Mouse (Mus musculus) liver, embryonic 14 days (tissue): Measurements from ENCODE around the gene Aldh3b1. TPM values are rescaled to one million over a fixed set of nuclear protein-coding genes. Genes with fewer than 3 reads are reported as not detected.

Experiments used
- polyA plus RNA-seq: library from polyadenylated mRNA; depleted of rRNA; stranded (reverse); fragments of >200 nt; gene quantifications from 2 replicates; pipeline ENCODE4 v1.2.3, GENCODE M21; 2012; rRNA removed

The Aldh3b1 gene
- polyA plus RNA-seq, result 2.7 and 3.6 TPM in 2 replicates

DNA sequence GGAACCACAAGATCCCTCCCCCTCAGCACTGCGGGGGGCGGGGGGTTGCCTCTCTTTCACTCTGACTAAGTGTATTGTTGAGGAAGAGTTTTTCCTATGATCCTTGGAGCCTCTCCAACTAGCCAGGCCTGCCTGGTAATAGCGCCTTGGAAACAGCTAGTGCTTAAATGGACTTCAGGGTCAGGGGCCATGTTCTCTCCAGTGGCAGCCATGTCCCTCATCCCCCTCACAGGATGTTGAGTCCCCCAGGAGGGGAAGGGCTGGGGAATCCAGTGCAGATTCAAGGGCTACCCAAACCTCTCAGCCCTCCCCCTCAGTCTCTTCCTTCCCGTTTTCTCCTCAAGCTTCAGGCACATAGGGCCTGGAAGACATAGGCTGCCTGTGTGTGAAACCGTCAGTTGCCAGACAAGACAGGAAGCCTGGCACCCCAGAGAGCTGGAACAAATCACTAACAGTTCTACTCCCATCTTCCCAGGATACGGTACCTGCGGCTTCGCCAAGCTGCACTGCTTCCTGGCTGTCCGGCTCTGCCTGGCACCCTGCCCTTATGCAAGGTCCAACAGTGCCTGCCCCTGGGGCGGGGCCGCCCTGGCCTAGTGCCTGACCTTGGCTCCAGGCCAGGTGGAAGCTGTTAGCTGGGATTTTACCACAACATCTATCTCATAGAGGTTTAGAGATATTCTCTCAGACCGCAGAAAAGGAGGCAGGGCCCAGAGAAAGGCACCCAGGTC lies at the start of gene Aldh3b1:
Gene Aldh3b1 (minus strand): TSS at position 598 of the 731 bp plus-strand sequence.

GRCm38 (mm10) chr19:3972229-3972628 lies 42.6 kb upstream of the Aldh3b1 start, which contains the start of gene Aldh3b2:
TSS of gene Aldh3b2 (plus strand) at chr19:3972328.

GRCm38 (mm10) chr19:3958470-3958869 lies 28.9 kb upstream of the Aldh3b1 start, which contains the start of gene Aldh3b3:
TSS of gene Aldh3b3 (plus strand) at chr19:3958645.

DNA sequence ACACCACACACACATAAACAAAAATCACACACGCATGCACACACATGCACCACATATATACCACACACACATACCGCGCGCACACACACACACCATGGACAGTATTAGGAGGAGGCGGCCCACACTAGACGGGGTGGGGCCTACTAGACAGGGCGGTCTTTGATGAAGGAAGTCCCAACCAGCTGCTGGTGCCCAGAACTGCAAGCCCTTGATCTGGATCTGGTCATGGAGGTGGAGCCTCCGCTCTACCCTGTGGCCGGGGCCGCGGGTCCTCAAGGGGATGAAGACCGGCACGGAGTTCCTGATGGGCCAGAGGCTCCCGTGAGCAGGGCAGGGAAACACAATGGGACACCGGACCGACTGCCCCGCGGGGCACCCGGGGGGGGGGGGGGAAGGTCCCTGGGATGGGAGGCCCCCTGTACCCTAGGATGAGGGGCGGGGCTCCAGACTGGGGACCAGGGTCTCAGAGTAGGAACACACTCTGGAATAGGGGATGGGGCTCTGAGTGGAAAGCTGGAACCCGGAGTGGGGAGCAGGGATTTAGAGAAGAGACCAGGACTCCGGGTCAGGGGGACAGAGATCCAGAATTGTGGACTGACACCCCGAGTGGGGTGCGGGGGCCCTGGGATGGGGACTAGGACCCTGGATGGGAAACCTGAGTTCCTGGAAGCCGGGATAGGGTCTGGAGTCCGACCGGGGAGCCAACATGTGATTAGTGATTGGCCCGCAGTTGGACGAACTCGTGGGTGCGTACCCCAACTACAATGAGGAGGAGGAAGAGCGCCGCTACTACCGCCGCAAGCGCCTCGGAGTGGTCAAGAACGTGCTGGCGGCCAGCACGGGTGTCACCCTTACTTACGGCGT lies 5.7 kb upstream of the Aldh3b1 start, which contains the start of gene Unc93b1:
Gene Unc93b1 (plus strand): TSS at position 155 of the 864 bp plus-strand sequence.

DNA sequence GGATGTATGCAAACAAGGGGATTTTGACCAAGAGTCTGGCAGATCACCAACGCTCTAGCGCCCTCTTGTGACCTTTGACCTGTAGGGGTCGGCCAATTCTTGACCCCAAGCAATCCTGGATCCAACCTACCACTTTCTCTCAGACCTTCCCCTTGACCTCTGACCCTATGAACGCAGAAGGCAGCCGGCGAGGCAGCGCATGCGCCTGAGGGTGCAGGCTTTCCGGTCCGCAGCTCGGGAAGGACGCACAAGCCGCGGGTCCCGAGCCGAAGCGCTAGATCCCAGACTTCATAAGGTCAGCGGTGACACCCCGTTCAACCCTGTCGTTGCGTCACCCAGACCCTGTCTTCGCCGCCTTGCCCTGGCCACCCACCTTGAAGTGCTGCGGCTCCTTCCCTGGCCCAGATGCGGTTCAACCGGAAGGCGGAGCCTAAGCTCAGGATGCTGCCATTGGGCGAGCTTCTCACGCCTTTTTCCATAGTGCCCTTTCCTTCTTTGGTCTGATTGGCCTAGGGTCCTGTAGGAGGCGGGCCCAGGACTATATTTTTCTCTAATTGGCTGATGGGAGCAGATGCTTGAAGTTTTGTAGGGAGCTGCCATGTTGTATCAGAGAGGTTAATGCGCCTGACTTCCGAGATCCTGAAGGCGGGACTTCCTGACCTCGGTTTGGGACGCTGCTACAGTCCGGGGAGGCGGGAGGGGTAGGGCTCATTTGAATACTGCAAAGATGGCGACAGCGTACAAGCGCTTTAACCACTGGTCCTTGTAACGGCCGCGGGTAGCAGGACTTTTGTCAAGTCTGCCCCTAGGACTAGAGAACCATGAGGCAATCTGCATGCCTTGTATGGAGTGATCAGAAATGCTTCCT lies 17.0 kb downstream of the Aldh3b1 start, which contains the start of gene Ndufs8:
Gene Ndufs8 (minus strand): TSS at position 438 of the 868 bp plus-strand sequence.

GRCm38 (mm10) chr19:3906795-3907786 lies 22.5 kb downstream of the Aldh3b1 start, which contains the start of gene Tcirg1:
TSS of gene Tcirg1 (minus strand) at chr19:3907133.

Other genes starting within 250 kb of the Aldh3b1 start
- 6.0 and 6.8 TPM in 2 replicates for gene Lrp5, start 243.2 kb downstream of the Aldh3b1 start, polyA plus RNA-seq
- 10.7 and 10.9 TPM in 2 replicates for gene 1810055G02Rik, start 221.5 kb downstream of the Aldh3b1 start, polyA plus RNA-seq
- 6.2 and 7.1 TPM in 2 replicates for gene Kmt5b, start 162.4 kb downstream of the Aldh3b1 start, polyA plus RNA-seq
- 14.7 and 17.5 TPM in 2 replicates for gene Chka, start 78.0 kb downstream of the Aldh3b1 start, polyA plus RNA-seq
- 44.9 and 50.6 TPM in 2 replicates for gene Tcirg1, start 22.7 kb downstream of the Aldh3b1 start, polyA plus RNA-seq
- 113 and 127 TPM in 2 replicates for gene Ndufs8, start 17.0 kb downstream of the Aldh3b1 start, polyA plus RNA-seq
- 15.5 and 20.9 TPM in 2 replicates for gene Unc93b1, start 5.4 kb upstream of the Aldh3b1 start, polyA plus RNA-seq
- 0.02 TPM in 1 of 2 replicates, not detected in the other for gene Aldh3b3, start 28.8 kb upstream of the Aldh3b1 start, polyA plus RNA-seq
- 0.29 and 0.64 TPM in 2 replicates for gene Aldh3b2, start 42.5 kb upstream of the Aldh3b1 start, polyA plus RNA-seq
- gene Acy3, start 56.8 kb upstream of the Aldh3b1 start, polyA plus RNA-seq, result 8.6 and 11.4 TPM in 2 replicates
- gene Tbx10, start 62.9 kb upstream of the Aldh3b1 start, polyA plus RNA-seq, result 0.29 and 0.55 TPM in 2 replicates
- gene Nudt8, start 70.8 kb upstream of the Aldh3b1 start, polyA plus RNA-seq, result 2.0 and 3.6 TPM in 2 replicates
- 0.59 and 0.60 TPM in 2 replicates for gene Gm49405, start 70.8 kb upstream of the Aldh3b1 start, polyA plus RNA-seq
- 1.4 and 1.5 TPM in 2 replicates for gene Doc2g, start 73.5 kb upstream of the Aldh3b1 start, polyA plus RNA-seq
- gene Ndufv1, start 83.0 kb upstream of the Aldh3b1 start, polyA plus RNA-seq, result 79.3 and 86.8 TPM in 2 replicates
- gene Gstp1, start 108.2 kb upstream of the Aldh3b1 start, polyA plus RNA-seq, result 225 and 279 TPM in 2 replicates
- 6.6 and 8.4 TPM in 2 replicates for gene Gstp2, start 116.2 kb upstream of the Aldh3b1 start, polyA plus RNA-seq
- 54.9 and 71.8 TPM in 2 replicates for gene Gstp3, start 129.8 kb upstream of the Aldh3b1 start, polyA plus RNA-seq
- 0.23 and 0.25 TPM in 2 replicates for gene Cabp2, start 151.8 kb upstream of the Aldh3b1 start, polyA plus RNA-seq
- gene Cdk2ap2, start 167.4 kb upstream of the Aldh3b1 start, polyA plus RNA-seq, result 46.8 and 54.8 TPM in 2 replicates
- 5.4 and 6.1 TPM in 2 replicates for gene Pitpnm1, start 170.2 kb upstream of the Aldh3b1 start, polyA plus RNA-seq
- 36.6 and 38.9 TPM in 2 replicates for gene Aip, start 196.1 kb upstream of the Aldh3b1 start, polyA plus RNA-seq
- not detected in 2 replicates for gene Gpr152, start 210.0 kb upstream of the Aldh3b1 start, polyA plus RNA-seq
- 0.08 and 0.10 TPM in 2 replicates for gene Cabp4, start 214.2 kb upstream of the Aldh3b1 start, polyA plus RNA-seq
- gene Coro1b, start 218.8 kb upstream of the Aldh3b1 start, polyA plus RNA-seq, result 50.4 and 60.2 TPM in 2 replicates
- gene Ptprcap, start 223.8 kb upstream of the Aldh3b1 start, polyA plus RNA-seq, result 12.2 and 12.5 TPM in 2 replicates
- gene Rps6kb2, start 233.5 kb upstream of the Aldh3b1 start, polyA plus RNA-seq, result 16.1 and 20.9 TPM in 2 replicates
- 0.32 and 0.41 TPM in 2 replicates for gene Carns1, start 245.7 kb upstream of the Aldh3b1 start, polyA plus RNA-seq